Comparison of ENCODE assay signal across 13 mouse cellular contexts in genomic region chr3:40704816-40705430, GRCm38 (mm10). TPM values are rescaled to one million over a fixed set of nuclear protein-coding genes. Genes with fewer than 3 reads are reported as not detected.
A peak's percentile ranks its signal among the peaks of the same experiment; 100 is the strongest.
DNase-seq lines count a peak whose midpoint lies in the region; ATAC-seq lines count a peak whose summit lies in the region.
"Had no signal": no experiment of that assay in that cellular context is flagged by ENCODE, and none has a peak within 500 bp of the region (broad histone marks: within the 10 kb centered on the region; RNA-seq: fewer than 3 reads in every experiment).

No protein-coding gene starts in this region.

- H3K4me2 ChIP-seq in liver, embryonic 13.5 days = no peak overlapping the region
- H3K4me2 ChIP-seq in forebrain, embryonic 13.5 days = no peak overlapping the region
- H3K4me2 ChIP-seq: hindbrain, embryonic 14.5 days; stomach, embryonic 15.5 days had no signal

- no peaks in the 10 kb centered on the region for H3K9me3 ChIP-seq in liver, embryonic 13.5 days (replicated peaks)
- peaks cover 3% of the 10 kb centered on the region; the same call in 1 of the 2 replicates for H3K9me3 ChIP-seq in forebrain, embryonic 13.5 days (replicated peaks)
- H3K9me3 ChIP-seq: stomach, embryonic 15.5 days had no signal

- H3K9ac ChIP-seq in liver, embryonic 13.5 days = no peak overlapping the region
- H3K9ac ChIP-seq in forebrain, embryonic 13.5 days = no peak overlapping the region
- H3K9ac ChIP-seq: hindbrain, embryonic 14.5 days; stomach, embryonic 15.5 days had no signal

- H3K4me3 ChIP-seq in liver, embryonic 13.5 days (replicated peaks) = no peak overlapping the region
- no peak overlapping the region for H3K4me3 ChIP-seq in forebrain, embryonic 13.5 days
- H3K4me3 ChIP-seq: layer of hippocampus, adult 2 months; midbrain, embryonic 10.5 days; stomach, embryonic 15.5 days had no signal

- ATAC-seq in liver, embryonic 13.5 days (ENCODE audit: low read depth) = 0 out of 2 replicates have a peak, but pooled peaks have one; percentile 4
- no peak for ATAC-seq in forebrain, embryonic 13.5 days

- DNase-seq in liver, embryonic 13.5 days = no peak
- DNase-seq in liver = no peak
- peak; percentile 32 to 50 for DNase-seq in kidney, adult 8-10 months
- peak; percentile 56 for DNase-seq in lung, postnatal 10 days
- no peak for DNase-seq in layer of hippocampus, postnatal 25 days (ENCODE audit: extremely low spot score in 1 of 2, low spot score in 1 of 2)
- no peak for DNase-seq in adrenal gland, postnatal 25 days
- DNase-seq: gastrocnemius, postnatal 14 days; thymus, postnatal 36 days had no signal

- H3K27ac ChIP-seq in liver, embryonic 13.5 days = no peak overlapping the region
- H3K27ac ChIP-seq in forebrain, embryonic 13.5 days = no peak overlapping the region
- H3K27ac ChIP-seq: hindbrain, embryonic 14.5 days; layer of hippocampus, adult 2 months; midbrain, embryonic 10.5 days; stomach, embryonic 15.5 days had no signal

- no peaks in the 10 kb centered on the region for H3K4me1 ChIP-seq in liver, embryonic 13.5 days (replicated peaks)
- no peaks in the 10 kb centered on the region for H3K4me1 ChIP-seq in forebrain, embryonic 13.5 days
- H3K4me1 ChIP-seq: midbrain, embryonic 10.5 days; stomach, embryonic 15.5 days had no signal

- no peaks in the 10 kb centered on the region for H3K36me3 ChIP-seq in liver, embryonic 13.5 days
- H3K36me3 ChIP-seq in forebrain, embryonic 13.5 days (ENCODE audit: poor library complexity, severe bottlenecking) = peaks cover 2% of the 10 kb centered on the region; the same call in 1 of the 2 replicates
- H3K36me3 ChIP-seq: stomach, embryonic 15.5 days had no signal

- H3K27me3 ChIP-seq in liver, embryonic 13.5 days = no peaks in the 10 kb centered on the region
- H3K27me3 ChIP-seq in forebrain, embryonic 13.5 days = no peaks in the 10 kb centered on the region
- H3K27me3 ChIP-seq: stomach, embryonic 15.5 days had no signal

- 64% methylated on average over 5 of the region's 5 CpGs for WGBS in liver, embryonic 13.5 days (ENCODE audit: insufficient replicate concordance)
- 89% methylated on average over 5 of the region's 5 CpGs for WGBS in forebrain, embryonic 13.5 days

RNA-seq across cellular contexts. Expression of gene Slc25a31, which starts 3.7 kb away (rescaled TPM):
- polyA plus RNA-seq in liver, embryonic 13.5 days (2015; fragmentation: Nextera tagmentation; extraction: Ambion mirVana) = 0.06 and 0.12 TPM in 2 replicates
- total RNA-seq in layer of hippocampus, postnatal 25 days (2021) = under 1 TPM in 1 of 2 experiments, not detected in 1; 0.12 TPM
- 0.15 TPM in 1 of 2 replicates, not detected in the other for polyA plus RNA-seq in forebrain, embryonic 13.5 days (2015; fragmentation: Nextera tagmentation; extraction: Ambion mirVana)
- 0.15 TPM in 1 of 2 replicates, not detected in the other for total RNA-seq in adrenal gland, postnatal 25 days (2021)
- total RNA-seq: gastrocnemius, postnatal 14 days had no signal

RNA-seq across cellular contexts. Expression of gene Hspa4l, which starts 39.4 kb away (rescaled TPM):
- 20.4 and 25.5 TPM in 2 replicates for polyA plus RNA-seq in liver, embryonic 13.5 days (2015; fragmentation: Nextera tagmentation; extraction: Ambion mirVana)
- total RNA-seq in layer of hippocampus, postnatal 25 days (2021) = 100 to 1,000 TPM; 143 to 145 TPM
- polyA plus RNA-seq in forebrain, embryonic 13.5 days (2015; fragmentation: Nextera tagmentation; extraction: Ambion mirVana) = 48.5 and 53.5 TPM in 2 replicates
- total RNA-seq in adrenal gland, postnatal 25 days (2021) = 64.3 and 64.8 TPM in 2 replicates

Comparison
In these comparisons a context has a peak if more than half of its experiments do, and no peak if none do; other contexts are left out.
1. DNase-seq: peak in kidney, adult 8-10 months (2 of 2) and lung, postnatal 10 days (single experiment); none in liver, embryonic 13.5 days (single experiment), liver (single experiment), layer of hippocampus, postnatal 25 days (0 of 2) and adrenal gland, postnatal 25 days (single experiment).